Mouse (Mus musculus) stomach, postnatal 0 days (tissue): ENCODE measurements around the gene Tom1l2. TPM values are rescaled to one million over a fixed set of nuclear protein-coding genes. Genes with fewer than 3 reads are reported as not detected.

Source experiments
- ATAC-seq: fragments of 200-750 bp; cut with Nextera tagmentation; 2 replicates; pipeline ENCODE4 v1.8.0; 2017; ENCODE audit not compliant: low FRiP score, low TSS enrichment
- DNase-seq: peaks from one replicate; pipeline ENCODE4 v3.0.0-alpha.2; 2016; ENCODE audit warnings: low spot score
- H3K27ac ChIP-seq: fragments of 300-500 bp; sonication (generic); replicated peaks from 2 replicates; pipeline ENCODE4 v1.5.1; 2014; ENCODE audit warnings: mild to moderate bottlenecking, control low read depth
- H3K27me3 ChIP-seq: fragments of 300-500 bp; sonication (generic); 2 replicates; pipeline ENCODE4 v1.6.1; 2014; ENCODE audit warnings: low read length; ENCODE audit not compliant: control insufficient read depth, insufficient read depth
- H3K36me3 ChIP-seq: fragments of 300-500 bp; sonication (generic); 2 replicates; pipeline ENCODE4 v1.6.1; 2014; ENCODE audit warnings: low read length, mixed read lengths; ENCODE audit not compliant: control insufficient read depth, insufficient read depth
- H3K4me1 ChIP-seq: fragments of 300-500 bp; sonication (generic); replicated peaks from 2 replicates; pipeline ENCODE4 v1.6.1; 2014; ENCODE audit warnings: antibody characterized with exemption; ENCODE audit not compliant: control insufficient read depth, insufficient read depth
- H3K4me2 ChIP-seq: fragments of 300-500 bp; sonication (generic); replicated peaks from 2 replicates; pipeline ENCODE4 v1.6.1; 2014; ENCODE audit warnings: low read depth, mild to moderate bottlenecking, control low read depth, moderate library complexity
- H3K4me3 ChIP-seq: fragments of 300-500 bp; sonication (generic); 2 replicates; pipeline ENCODE4 v1.5.1; 2014; ENCODE audit warnings: low read depth, low read length, control low read depth
- H3K9ac ChIP-seq: fragments of 300-500 bp; sonication (generic); 2 replicates; pipeline ENCODE4 v1.6.1; 2014; ENCODE audit warnings: mild to moderate bottlenecking, low read length, control low read depth, mixed read lengths
- H3K9me3 ChIP-seq: fragments of 300-500 bp; sonication (generic); 2 replicates; pipeline ENCODE4 v1.6.1; 2016; ENCODE audit warnings: low read length; ENCODE audit not compliant: control insufficient read depth
- CTCF ChIP-seq: IDR thresholded peaks from 2 replicates; pipeline ENCODE4 v1.5.1; 2016; ENCODE audit warnings: antibody characterized with exemption, low read depth, mild to moderate bottlenecking, moderate library complexity
- EP300 ChIP-seq: optimal IDR thresholded peaks from 2 replicates; pipeline ENCODE3; 2016; ENCODE audit warnings: antibody characterized with exemption
- WGBS: fragments of 180-500 bp; shearing (Covaris S2); extraction: QIAGEN DNeasy Blood & Tissue Kit; methylation state at CpG from one replicate; pipeline ENCODE4 v1.1.7; 2014; 5-methylcytosine and 5-hydroxymethylcytosine counted together
- polyA plus RNA-seq: library from polyadenylated mRNA; unstranded; fragments of >200 nt; fragmentation: Nextera tagmentation; extraction: Ambion mirVana; gene quantifications from 2 replicates; pipeline ENCODE4 v1.2.1, GENCODE M21; 2015

Tom1l2 gene
- polyA plus RNA-seq, 1 experiment from 2014 or later = 15.9 TPM

- Histone ChIP-seq H3K4me2 (peak overlapping the region; percentile 81), H3K9ac (peak overlapping the region; percentile 59), H3K4me3 (peak overlapping the region; percentile 45; the same call in 1 of the 2 replicates), H3K9me3 (no peaks in the 10 kb centered on the region), H3K27ac (peak overlapping the region; percentile 30; the same call in 1 of the 2 replicates), H3K4me1 (peaks cover 22% of the 10 kb centered on the region), H3K36me3 (peaks cover 30% of the 10 kb centered on the region), H3K27me3 (no peaks in the 10 kb centered on the region)
- DNase-seq (no peak), ATAC-seq (no peak)
- TF ChIP-seq CTCF (no peak), EP300 (no peak)
- WGBS = 48% methylated on average over 6 of the region's 6 CpGs
These were observed 144.5 kb downstream of the Tom1l2 start for GRCm38 (mm10) chr11:60208201-60208600.

GRCm38 (mm10) chr11:60206207-60206606 is 146.5 kb downstream of the Tom1l2 start:
- Histone ChIP-seq H3K27me3 (no peaks in the 10 kb centered on the region), H3K4me1 (peaks cover 17% of the 10 kb centered on the region), H3K9ac (no peak overlapping the region), H3K27ac (no peak overlapping the region), H3K4me3 (no peak overlapping the region), H3K9me3 (no peaks in the 10 kb centered on the region), H3K4me2 (no peak overlapping the region), H3K36me3 (peaks cover 49% of the 10 kb centered on the region)
- TF ChIP-seq EP300 (no peak), CTCF (no peak)
- ATAC-seq = no peak
- DNase-seq = peak; percentile 57
- 36% methylated on average over 5 of the region's 5 CpGs for WGBS

GRCm38 (mm10) chr11:60205026-60205425 is 147.7 kb downstream of the Tom1l2 start:
- no peak overlapping the region for H3K4me2 ChIP-seq
- H3K4me3 ChIP-seq = no peak overlapping the region
- peaks cover 13% of the 10 kb centered on the region for H3K4me1 ChIP-seq
- H3K27me3 ChIP-seq = no peaks in the 10 kb centered on the region
- ATAC-seq (no peak), DNase-seq (no peak)
- WGBS = 87% methylated on average over 11 of the region's 12 CpGs
- no peak for TF ChIP-seq CTCF
- TF ChIP-seq EP300 = no peak
- peaks cover 55% of the 10 kb centered on the region for H3K36me3 ChIP-seq
- H3K9ac ChIP-seq = no peak overlapping the region
- H3K9me3 ChIP-seq = no peaks in the 10 kb centered on the region
- H3K27ac ChIP-seq = no peak overlapping the region

- Histone ChIP-seq H3K9me3 (no peaks in the 10 kb centered on the region), H3K4me2 (no peak overlapping the region), H3K9ac (no peak overlapping the region), H3K27me3 (no peaks in the 10 kb centered on the region), H3K36me3 (peaks cover 66% of the 10 kb centered on the region), H3K4me3 (no peak overlapping the region), H3K27ac (no peak overlapping the region), H3K4me1 (no peaks in the 10 kb centered on the region)
- WGBS = 91% methylated on average over 26 of the region's 26 CpGs
- no peak for ATAC-seq
- no peak for DNase-seq
- no peak for TF ChIP-seq CTCF
- TF ChIP-seq EP300 = no peak
These were observed 149.7 kb downstream of the Tom1l2 start for GRCm38 (mm10) chr11:60202710-60203638.

GRCm38 (mm10) chr11:60200384-60200783 is 152.3 kb downstream of the Tom1l2 start:
- H3K4me1 ChIP-seq = no peaks in the 10 kb centered on the region
- no peaks in the 10 kb centered on the region for H3K9me3 ChIP-seq
- H3K27ac ChIP-seq = no peak overlapping the region; the same call in 1 of the 2 replicates
- no peak for TF ChIP-seq CTCF
- TF ChIP-seq EP300 = no peak
- ATAC-seq (no peak), DNase-seq (no peak)
- no peak overlapping the region for H3K9ac ChIP-seq
- WGBS = 80% methylated on average over 11 of the region's 11 CpGs
- H3K4me3 ChIP-seq = no peak overlapping the region
- H3K4me2 ChIP-seq = no peak overlapping the region
- H3K27me3 ChIP-seq = no peaks in the 10 kb centered on the region
- peaks cover 58% of the 10 kb centered on the region for H3K36me3 ChIP-seq

- Histone ChIP-seq H3K4me3 (no peak overlapping the region), H3K9me3 (0 out of 2 replicates have a peak, but pooled peaks cover 2% of the 10 kb centered on the region), H3K9ac (no peak overlapping the region), H3K27me3 (no peaks in the 10 kb centered on the region), H3K36me3 (peaks cover 57% of the 10 kb centered on the region), H3K4me1 (no peaks in the 10 kb centered on the region), H3K27ac (no peak overlapping the region), H3K4me2 (no peak overlapping the region)
- WGBS = 27% methylated on average over 16 of the region's 18 CpGs
- ATAC-seq = peak; percentile 60
- peak; percentile 92 for DNase-seq
- TF ChIP-seq EP300 = no peak
- peak; percentile 99 for TF ChIP-seq CTCF
These were observed 153.0 kb downstream of the Tom1l2 start for GRCm38 (mm10) chr11:60199702-60200184.
